Mouse (Mus musculus) ES-E14 (cell line): ENCODE data around the gene Dcaf10.

Source experiments
- CHD2 ChIP-seq: IDR thresholded peaks from 2 replicates; pipeline ENCODE4 v1.6.1; 2014; ENCODE audit warnings: mild to moderate bottlenecking, low read depth, low read length, inconsistent platforms
- HCFC1 ChIP-seq: IDR thresholded peaks from 2 replicates; pipeline ENCODE4 v1.6.1; 2012; ENCODE audit warnings: low read length, inconsistent platforms, borderline replicate concordance; ENCODE audit not compliant: insufficient read depth

GRCm38 (mm10) chr4:45392099-45392498 lies 50.2 kb downstream of the Dcaf10 start:
- TF ChIP-seq CHD2 (no peak), HCFC1 (no peak)
